Mouse (Mus musculus) heart, postnatal 10 days (tissue): ENCODE data around the gene Arhgap8. TPM values are rescaled to one million over a fixed set of nuclear protein-coding genes. Genes with fewer than 3 reads are reported as not detected.

Experiments used
- DNase-seq, 2 experiments: peaks; one replicate each; pipeline ENCODE4 v3.0.0; 2021
- intact Hi-C: fragments of 180-260 bp; cut with DNase I; formaldehyde crosslinking; loops from one replicate; pipeline ENCODE4 v1.15.1; 2025
- total RNA-seq, 2 experiments: library from RNA; stranded (reverse); gene quantifications; 2 replicates each; pipeline ENCODE4 v1.2.3; 2021

Gene Arhgap8
- total RNA-seq, 2 experiments from 2014 or later: 1.6 to 2.0 TPM

DNA sequence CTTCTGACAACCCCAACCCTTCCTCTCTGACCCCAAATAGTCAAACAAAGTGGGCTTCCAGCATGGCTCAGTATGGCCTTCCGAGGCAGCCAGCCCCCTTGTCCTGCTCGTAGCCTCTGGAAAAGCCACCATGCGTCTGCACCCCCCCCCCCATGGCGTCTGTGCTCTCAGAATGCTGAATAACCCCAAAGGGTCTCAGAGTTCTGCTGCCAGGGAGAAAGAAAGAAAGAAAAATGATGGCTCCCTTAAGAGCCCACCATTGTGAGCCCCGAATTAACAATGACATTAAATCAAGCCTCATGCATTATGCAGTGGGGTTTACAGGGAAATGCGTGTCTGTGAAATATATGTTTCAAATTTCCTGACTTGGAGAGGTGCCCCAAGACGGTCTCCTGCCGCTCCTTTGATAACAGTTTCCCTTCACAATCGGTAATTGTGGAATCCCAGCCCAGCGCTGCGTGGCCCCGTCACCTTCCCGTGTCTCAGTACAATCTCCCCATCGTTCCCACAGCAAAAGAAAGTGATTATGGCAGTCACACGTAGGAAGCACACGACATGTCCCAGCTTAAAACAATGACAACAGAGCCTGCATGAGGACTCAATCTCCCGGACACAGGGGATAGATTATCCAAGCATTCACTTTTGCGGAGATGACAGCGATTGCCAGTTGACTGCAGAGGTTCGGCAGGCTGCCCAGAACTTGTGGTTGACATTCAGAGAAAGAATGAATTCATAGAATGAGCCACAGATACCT is 55.7 kb downstream of the Arhgap8 start:
- intact Hi-C loops: no loop called here
- no peak for DNase-seq

DNA sequence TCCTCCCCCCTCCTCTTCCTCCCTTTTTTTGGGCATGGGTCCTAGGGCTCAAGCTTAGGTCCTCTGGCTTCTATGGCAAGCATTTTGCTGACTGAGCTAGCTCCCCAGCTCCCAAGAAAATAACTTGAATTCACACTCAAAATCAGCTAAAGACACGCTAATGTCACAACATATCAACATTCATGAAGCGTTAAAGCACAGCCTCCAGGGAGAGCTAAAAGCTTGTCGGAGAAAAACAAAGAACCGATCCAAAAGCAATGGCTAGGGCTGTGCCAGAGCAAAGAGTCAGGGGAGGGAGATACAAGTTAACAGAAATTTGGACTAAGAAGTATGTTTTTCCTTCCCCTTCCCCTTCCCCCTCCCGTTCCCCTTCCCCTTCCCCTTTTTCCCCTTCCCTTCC is 58.7 kb downstream of the Arhgap8 start:
- DNase-seq: no peak
- intact Hi-C loops: no loop called here

GRCm38 (mm10) chr15:84784812-84785211 is 65.0 kb downstream of the Arhgap8 start:
- intact Hi-C loops: no loop called here
- no peak for DNase-seq

DNA sequence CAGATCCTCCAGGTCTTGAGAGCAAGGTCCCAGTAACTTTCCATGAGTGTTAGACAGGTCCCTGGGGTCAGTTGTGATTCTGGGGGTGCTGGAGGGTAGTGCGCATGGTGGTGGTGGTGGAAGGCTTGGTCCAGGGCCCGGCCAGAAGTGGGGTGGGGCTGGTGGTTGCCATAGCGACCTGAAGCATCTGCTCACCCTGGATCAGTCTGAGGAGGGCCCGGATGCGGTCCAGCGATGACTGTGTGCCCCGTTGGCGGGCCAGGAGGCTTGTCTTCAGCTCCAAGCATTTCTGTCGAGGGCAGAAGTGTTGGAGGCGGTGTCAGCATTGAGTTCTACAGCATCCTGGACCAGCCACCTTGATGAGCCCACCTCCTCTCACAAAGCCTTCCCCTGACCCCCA is 67.3 kb downstream of the Arhgap8 start:
- intact Hi-C loops: no loop called here
- no peak for DNase-seq

DNA sequence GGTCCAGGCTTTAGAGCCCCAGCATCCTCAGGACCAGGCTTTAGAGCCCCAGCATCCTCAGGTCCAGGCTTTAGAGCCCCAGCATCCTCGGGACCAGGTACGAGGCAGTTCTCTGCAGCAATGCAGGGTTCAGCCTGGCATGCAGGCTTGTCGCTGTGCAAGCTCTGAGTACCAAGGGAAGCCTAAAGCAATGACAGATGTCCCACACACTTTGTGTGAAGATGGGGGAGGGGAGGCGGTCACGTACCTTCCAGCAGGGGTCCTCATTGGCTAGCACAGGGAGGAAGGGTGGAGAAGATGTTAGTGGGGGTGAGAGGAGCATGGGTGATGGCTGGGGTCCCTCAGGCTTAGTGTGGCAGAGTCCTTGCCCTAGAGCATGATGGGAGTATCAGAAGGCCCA is 73.8 kb downstream of the Arhgap8 start:
- intact Hi-C loops: no loop called here
- no peak for DNase-seq

DNA sequence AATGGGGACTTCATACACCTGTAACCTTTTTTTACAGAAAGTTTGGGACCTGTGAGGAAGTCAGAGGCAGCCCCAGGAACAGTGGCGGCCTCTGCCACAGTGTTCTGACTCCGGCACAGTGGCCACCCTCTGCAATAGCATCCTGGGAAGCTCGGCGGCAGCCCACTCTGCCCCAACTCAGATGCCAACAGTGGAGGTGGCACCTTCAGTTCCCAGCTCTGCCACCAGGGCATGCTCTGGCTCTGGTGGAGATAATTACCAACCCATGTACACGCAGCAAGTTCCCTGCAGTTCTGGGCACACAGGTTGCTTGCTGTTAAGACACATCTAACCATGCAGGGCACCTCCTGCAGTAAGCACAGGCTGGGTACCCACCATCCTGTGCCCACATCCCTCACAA is 80.3 kb downstream of the Arhgap8 start:
- peak; percentile 15 to 17 for DNase-seq
- intact Hi-C loops: no loop called here

DNA sequence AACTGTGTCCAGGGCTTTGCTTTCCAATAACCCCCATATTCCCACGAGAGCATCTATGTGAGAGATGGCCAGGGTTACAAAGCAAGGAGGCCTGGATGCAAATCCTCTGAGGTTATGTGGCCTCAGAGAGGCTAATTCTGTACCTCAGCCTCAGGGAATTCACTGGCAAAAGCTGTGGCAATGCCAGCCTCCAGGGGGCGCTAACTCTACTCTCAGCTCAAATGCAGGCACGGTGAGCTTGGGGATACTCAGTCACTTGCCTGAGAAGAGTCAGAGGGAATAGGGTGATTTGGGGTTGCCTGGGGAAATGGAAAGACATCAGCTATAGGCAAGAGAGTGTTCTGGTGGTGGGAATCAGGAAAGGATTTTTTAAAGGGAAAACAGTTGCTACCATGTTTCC is 83.8 kb downstream of the Arhgap8 start:
- DNase-seq: peak; percentile 50 to 73
- intact Hi-C loops: loop anchor here (2.0 kb wide), 1 partner anchor 87 kb away; no protein-coding TSS in a partner anchor

DNA sequence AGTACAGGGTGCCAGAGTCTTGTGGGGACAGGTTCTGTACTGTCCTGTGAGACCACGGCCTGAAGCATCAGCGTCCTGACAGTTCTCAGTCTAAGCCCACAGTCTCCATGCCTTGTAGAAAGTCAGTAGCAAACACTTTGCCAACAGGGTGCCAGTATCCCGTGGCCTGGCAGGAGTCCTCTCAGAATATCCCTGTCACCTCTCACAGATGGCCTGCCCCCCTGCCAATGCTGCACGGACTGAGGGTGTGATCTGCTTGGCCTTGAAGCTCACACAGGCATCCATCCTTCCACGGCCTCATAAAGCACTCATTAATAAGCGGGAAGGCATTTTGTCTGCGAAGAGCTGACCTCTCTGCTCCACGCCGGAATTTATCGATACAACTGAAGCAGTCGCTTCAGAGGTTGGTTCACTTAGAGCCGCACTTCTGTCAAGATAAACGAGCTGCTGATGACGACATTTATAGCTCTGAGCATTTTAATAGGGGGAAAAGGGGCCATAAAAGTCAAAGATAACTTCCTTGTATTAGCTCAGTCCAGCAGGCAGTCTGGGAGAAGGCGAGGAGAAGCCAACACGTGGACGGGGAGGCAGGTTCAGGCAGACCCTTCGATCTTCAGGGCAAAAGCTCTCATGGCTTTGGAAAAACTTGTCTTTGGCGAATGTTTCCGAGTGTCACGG is 89.6 kb downstream of the Arhgap8 start:
- DNase-seq: no peak
- intact Hi-C loops: no loop called here

- intact Hi-C loops: no loop called here
- DNase-seq: no peak
Observed at GRCm38 (mm10) chr15:84811126-84811525, 91.3 kb downstream of the Arhgap8 start.

- no peak for DNase-seq
- intact Hi-C loops: no loop called here
Observed at GRCm38 (mm10) chr15:84812831-84813357, 93.0 kb downstream of the Arhgap8 start.

- DNase-seq: no peak
- intact Hi-C loops: no loop called here
Observed at GRCm38 (mm10) chr15:84815171-84815570, 95.3 kb downstream of the Arhgap8 start.

GRCm38 (mm10) chr15:84817589-84817988 is 97.7 kb downstream of the Arhgap8 start:
- intact Hi-C loops: no loop called here
- no peak for DNase-seq

GRCm38 (mm10) chr15:84818284-84818683 is 98.4 kb downstream of the Arhgap8 start:
- no peak for DNase-seq
- intact Hi-C loops: no loop called here

DNA sequence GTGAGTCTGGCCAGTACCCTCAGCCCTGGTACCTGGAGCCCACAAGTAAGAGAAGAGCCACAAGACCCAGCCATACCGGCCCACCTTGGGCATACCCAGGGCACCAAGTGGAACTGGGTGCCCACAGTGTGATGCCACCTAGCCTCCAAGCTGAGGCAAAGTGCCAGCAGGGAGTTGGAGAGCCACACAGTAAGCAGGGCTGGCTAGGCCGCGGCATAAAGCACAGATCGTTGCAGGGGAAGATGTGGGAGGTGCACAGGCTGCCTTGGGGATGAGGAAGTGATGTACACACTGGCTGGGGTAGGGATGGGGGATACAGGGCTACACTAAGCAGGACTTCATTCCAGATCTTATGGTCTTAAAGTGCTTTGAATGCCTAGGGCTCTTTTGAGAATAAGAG is 101.0 kb downstream of the Arhgap8 start:
- intact Hi-C loops: no loop called here
- no peak for DNase-seq

Other genes starting within 250 kb of the Arhgap8 start
- 1 to 10 TPM; 7.9 to 9.2 TPM for gene Rtl6, start 162.2 kb upstream of the Arhgap8 start, total RNA-seq
- 10 to 100 TPM in 1 of 2 experiments, 1 to 10 TPM in 1; 7.0 to 11.9 TPM for gene Prr5, start 50.4 kb upstream of the Arhgap8 start, total RNA-seq
- 1 to 10 TPM; 2.0 to 2.9 TPM for gene Phf21b, start 136.0 kb downstream of the Arhgap8 start, total RNA-seq
- gene Gm29666, start 200.0 kb downstream of the Arhgap8 start, total RNA-seq: under 1 TPM; 0.22 TPM
- 10 to 100 TPM; 21.2 to 21.9 TPM for gene Nup50, start 203.4 kb downstream of the Arhgap8 start, total RNA-seq